Mouse (Mus musculus) urinary bladder, postnatal 10 days (tissue): ENCODE measurements around the gene Nkiras1.
"Not testable (repeated sequence)": the region's sequence is repeated elsewhere in the genome, so short reads cannot be mapped to it uniquely, and the experiment has no call there.

Experiments
- DNase-seq: peaks from one replicate; pipeline ENCODE4 v3.0.0; 2022; ENCODE audit warnings: low spot score

Gene Nkiras1

GRCm38 (mm10) chr14:18270529-18271441 lies at the start of gene Nkiras1, which contains the start of gene Rpl15:
Gene Nkiras1 (plus strand): TSS chr14:18271136.
Gene Rpl15 (minus strand): TSS chr14:18271391.
- DNase-seq: peak; percentile 96

GRCm38 (mm10) chr14:18221977-18222376 lies 49.0 kb upstream of the Nkiras1 start:
- no peak for DNase-seq

DNA sequence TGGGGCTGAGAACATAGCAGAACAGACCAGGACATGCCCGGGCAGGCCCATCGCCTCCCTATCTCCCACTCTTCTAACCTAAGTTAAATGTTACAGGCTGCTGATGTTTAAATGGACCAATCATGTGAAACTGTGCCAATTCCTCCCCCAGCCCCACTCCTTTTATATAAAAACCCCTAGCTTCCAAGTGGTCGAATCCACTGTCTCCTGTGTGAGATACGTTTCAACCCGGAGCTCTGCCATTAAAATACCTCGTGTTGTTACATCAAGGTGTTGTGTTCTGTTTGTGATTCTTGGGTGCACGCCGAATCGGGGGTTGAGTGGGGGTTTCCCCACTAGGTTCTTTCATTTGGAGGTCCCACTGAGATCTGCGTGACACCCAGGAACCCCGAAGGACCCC lies 45.5 kb upstream of the Nkiras1 start:
- DNase-seq: not testable (repeated sequence)

GRCm38 (mm10) chr14:18226181-18226580 lies 44.8 kb upstream of the Nkiras1 start:
- not testable (repeated sequence) for DNase-seq

GRCm38 (mm10) chr14:18229751-18230150 lies 41.2 kb upstream of the Nkiras1 start:
- DNase-seq: not testable (repeated sequence)

DNA sequence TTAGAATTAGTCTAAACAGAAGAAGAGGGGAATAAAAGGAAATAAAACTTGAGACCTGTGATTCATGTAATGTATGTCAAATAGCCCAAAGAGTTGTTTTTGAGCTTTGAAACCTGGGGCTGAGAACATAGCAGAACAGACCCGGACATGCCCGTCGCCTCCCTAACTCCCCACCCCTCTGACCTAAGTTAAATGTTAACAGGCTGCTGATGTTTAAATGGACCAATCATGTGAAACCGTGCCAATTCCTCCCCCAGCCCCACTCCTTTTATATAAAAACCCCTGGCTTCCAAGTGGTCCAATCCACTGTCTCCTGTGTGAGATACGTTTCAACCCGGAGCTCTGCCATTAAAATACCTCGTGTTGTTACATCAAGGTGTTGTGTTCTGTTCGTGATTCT lies 39.1 kb upstream of the Nkiras1 start:
- DNase-seq: not testable (repeated sequence)

DNA sequence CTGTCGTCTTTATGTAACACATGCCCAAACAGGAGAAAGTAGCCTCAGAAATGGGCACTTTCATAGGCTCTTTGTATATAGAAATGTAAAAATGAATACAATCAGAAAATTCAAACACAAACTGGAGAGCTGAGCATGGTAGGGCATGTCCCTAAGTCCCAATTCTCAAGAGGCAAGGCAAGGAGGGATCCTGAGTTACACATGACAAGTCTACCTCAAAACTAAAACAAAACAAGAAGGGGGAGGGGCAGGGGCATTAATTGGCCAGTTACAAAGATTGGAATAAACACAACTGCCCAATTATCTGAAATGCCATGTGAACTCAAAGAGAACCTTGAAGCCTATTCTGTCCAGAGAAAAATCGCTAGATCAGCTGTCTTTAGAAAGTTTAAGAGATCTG lies 37.9 kb upstream of the Nkiras1 start:
- DNase-seq: no peak

DNA sequence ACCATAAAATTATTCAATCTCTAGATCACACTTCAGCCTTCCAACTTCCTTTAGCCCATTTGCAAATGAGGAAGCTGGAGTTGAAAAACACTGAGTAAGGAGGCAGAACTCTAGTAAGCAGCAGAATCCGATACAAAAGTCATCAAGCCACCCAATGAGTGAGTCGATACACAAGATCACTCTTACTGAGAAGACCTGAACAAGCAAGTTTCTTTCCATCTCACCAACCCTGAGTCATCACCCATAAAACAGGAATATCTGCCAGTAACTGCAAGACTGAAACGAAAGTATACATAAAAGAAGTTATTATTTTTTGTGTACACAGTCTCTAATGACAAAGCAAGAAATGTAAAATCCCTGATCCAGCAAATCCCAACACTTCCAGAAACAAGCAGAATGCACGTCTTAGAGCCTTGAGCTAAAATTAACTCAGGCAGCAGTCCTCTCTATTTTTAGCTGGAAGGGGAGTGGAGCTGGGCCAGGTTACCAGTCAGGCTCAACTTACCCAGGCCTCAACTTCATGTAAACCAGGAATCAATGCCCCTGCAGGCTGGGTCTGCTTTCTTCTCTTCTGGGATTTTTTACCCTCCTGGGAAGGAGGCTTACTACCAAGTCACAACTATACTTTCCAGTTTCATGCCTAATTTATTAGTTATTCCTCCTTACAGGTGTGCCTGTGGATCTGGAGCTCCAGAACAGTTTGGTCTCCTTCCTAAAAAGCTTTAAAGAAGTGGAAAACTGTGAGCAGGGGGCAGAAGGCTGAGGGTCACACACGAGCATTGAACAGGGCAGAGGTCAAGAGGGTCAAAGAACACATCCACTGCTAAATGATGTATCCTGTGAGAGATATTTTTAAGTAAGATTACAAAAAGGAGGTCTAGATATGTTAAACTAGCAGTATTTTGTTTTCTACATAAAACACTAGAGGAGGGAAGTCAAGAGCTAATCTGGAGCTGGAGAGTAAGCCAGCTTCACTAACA lies 36.7 kb upstream of the Nkiras1 start:
- no peak for DNase-seq

- not testable (repeated sequence) for DNase-seq
These were observed 34.3 kb upstream of the Nkiras1 start for GRCm38 (mm10) chr14:18236496-18237235.

DNA sequence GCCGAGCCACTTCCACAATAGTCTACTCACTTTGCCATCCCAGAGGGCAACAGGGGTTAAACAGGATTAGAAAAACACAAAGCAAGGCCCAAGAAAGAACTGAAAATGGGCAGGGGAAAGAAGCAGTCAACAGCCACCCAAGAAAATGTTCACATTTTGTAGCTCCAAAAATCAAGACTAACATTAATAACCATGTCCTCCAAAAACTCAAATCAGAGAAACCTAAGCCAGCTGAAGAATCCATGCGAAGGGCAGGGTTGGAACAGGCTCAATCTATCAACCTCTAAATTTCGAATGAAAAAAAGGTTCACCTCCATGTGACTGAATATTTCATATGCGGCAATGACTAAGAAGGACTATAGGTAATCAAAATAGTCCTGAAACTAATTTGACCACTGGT lies 33.6 kb upstream of the Nkiras1 start:
- DNase-seq: no peak

DNA sequence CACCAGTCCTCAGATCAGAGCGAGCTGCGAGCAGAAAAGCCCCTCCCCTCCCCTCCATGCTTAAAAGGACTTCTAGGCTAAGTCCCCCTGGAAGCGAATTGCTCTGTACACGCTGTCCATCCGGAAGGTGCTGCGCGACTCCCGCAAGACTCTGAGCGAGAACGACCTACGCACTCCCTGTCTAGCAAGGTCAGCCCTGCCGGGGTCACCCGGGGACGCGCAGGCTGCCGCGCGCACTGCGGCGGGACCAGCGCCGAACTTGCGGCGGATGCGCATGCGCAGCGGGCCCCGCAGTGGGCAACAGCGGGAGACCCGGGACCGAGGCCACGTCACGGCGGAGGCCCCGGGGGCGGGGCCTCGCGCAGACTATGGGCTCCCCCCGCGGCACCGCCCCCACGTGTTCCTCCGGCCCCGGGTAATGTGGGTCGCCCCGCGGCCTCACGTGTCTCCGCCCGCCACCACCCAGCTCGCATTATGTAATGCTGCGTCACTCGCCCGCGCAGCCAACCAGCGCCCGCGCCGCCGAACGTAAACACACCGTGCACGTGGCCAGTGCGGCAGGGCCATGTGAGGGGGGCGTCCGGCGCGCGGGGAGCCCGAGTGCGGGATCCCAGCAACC lies 32.7 kb upstream of the Nkiras1 start:
- peak; percentile 90 for DNase-seq

DNA sequence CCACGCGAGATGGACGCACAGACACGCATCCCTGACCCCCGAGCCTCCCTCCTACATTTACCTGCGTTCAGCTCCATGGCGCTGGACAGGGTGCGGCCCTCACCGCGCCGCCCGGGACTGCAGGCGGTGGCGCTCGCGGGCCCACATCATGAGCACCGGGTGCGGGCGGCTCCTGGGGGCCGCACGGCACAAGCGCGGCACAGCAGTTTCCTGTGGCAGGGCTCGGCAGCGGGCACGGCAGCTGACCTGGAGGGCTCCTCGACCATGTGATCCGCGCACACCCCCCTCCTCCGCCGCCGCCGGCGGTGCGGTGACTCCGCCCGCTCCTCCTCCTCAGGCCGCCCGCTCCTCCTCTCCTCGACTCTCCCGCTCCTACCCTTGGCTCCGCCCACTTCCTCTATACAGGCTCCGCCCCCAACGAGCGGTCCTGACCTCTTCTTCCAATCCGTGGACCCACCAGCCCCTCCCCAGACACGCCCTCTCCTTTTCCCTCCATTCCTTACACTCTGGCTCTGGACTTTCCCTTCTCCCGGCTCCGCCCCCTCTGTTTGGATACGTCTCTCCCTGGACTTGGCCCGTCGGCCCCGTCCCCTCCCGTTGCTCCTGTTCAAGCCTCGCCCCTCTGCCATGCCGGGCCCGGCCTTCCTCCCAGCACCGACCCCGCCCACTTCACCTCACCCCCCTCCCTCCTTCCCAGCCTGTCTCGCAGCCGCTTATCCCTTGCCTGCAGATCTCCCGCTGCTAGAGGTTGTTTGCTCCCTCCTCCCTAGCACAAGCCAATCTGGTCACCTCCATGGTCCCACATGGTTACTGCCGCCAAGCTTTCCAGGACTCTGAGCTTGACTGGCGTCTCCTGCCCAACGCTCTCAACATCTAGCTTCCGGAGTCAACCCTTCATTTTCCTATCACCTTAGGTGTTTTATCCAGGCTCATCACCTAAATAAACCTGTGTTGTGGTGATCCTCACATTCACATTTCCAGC lies 31.9 kb upstream of the Nkiras1 start, which contains the start of gene Nr1d2:
Nr1d2 (minus strand) TSS at position 378 of the 982 bp plus-strand sequence.
- DNase-seq: peak; percentile 98

GRCm38 (mm10) chr14:18240132-18240531 lies 30.8 kb upstream of the Nkiras1 start:
- no peak for DNase-seq

- DNase-seq: no peak
These were observed 29.1 kb upstream of the Nkiras1 start for GRCm38 (mm10) chr14:18241786-18242185.

DNA sequence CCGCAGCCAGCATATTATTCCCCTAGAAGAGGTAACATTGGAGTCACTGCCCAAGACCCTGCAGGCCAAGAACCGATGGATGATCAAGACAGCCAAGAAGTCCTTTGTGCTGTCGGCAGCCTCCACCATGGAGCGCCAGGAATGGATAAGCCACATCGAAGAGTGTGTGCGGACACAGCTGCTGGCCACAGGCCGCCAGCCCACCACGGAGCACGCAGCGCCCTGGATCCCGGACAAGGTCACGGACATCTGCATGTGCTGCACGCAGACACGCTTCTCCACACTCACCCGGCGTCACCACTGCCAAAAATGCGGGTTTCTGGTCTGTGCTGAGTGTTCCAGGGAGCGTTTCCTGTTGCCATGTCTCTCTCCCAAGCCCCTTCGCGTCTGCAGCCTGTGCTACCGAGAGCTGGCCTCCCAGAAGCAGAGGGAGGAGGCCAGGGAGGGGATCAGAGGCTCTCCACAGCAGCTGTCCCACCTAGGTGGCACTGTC lies 28.3 kb upstream of the Nkiras1 start:
- DNase-seq: no peak

GRCm38 (mm10) chr14:18261203-18261602 lies 9.7 kb upstream of the Nkiras1 start:
- DNase-seq: no peak

GRCm38 (mm10) chr14:18263427-18263826 lies 7.5 kb upstream of the Nkiras1 start:
- no peak for DNase-seq

- not testable (repeated sequence) for DNase-seq
These were observed 898 bp upstream of the Nkiras1 start for GRCm38 (mm10) chr14:18269947-18270528.

- DNase-seq: no peak
These were observed 730 bp downstream of the Nkiras1 start for GRCm38 (mm10) chr14:18271666-18272065.
